Mouse (Mus musculus): Measurements from ENCODE around the gene Scn4b.
A peak's percentile ranks its signal among the peaks of the same experiment; 100 is the strongest.

The Scn4b gene

DNA sequence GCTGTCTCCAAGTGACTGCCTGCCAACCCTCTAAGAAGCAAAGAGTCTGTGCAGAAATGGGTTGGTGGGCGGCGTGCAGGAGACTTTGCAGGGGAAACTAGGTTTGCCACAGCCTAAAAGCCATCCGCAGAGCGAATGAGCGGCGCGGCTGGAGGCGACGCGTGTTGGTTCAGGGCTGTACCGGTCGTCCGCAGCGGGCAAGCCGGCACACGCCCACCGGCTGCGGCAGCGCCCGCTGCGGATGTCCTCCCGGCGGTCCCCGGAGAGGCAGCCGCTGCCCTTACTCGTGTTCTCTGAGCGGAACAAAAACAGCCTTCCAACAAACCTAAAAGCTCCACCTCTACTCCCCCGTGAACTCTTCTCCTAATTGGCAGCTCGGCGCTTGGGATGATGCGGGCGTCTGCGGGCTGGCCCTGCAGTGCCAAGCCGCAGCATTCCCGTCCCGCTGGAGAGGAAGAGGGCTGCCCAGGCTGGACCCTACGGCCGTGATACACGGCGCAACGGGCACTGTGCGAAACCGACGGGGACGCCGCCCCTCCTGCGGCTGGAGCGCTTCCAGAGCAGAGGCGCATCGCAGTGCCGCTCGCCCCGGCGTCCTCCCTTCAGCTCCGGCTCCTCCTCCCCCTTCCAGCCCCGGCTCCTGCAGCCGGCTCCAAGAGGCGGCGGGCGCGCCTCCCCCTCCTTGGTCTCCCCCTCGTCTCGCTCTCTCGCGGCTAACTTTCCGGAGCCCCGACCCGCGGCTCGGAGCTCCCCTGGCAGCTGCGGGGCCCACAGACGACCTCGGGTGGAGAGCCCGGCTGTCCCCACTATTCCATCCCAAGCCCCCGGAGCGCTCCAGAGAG is at the start of gene Scn4b:
TSS of gene Scn4b (plus strand) at position 205 of the 842 bp plus-strand sequence.
- DNase-seq (ENCODE audit: low spot score in 2 of 2), result no peak

DNA sequence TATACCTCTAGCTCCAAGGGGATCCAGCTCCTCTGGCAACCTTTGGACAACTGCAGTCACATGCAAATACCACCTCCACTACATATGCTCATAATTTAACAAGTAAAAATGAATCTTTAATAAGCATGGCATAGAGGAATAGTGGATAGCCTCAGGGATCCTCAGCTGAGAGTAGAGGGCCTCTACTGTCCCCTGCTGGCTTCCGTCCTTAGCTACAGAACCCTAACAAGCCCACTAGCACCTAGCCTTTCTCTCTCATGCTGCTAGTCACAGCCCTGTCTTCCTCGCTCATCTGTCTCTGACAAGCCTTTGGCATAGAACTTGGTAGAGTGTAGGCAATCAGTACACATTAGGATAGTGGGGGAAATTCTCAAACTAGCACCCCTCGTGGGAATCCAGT is 47.4 kb upstream of the Scn4b start:
- DNase-seq (ENCODE audit: low spot score in 2 of 2), result no peak

DNA sequence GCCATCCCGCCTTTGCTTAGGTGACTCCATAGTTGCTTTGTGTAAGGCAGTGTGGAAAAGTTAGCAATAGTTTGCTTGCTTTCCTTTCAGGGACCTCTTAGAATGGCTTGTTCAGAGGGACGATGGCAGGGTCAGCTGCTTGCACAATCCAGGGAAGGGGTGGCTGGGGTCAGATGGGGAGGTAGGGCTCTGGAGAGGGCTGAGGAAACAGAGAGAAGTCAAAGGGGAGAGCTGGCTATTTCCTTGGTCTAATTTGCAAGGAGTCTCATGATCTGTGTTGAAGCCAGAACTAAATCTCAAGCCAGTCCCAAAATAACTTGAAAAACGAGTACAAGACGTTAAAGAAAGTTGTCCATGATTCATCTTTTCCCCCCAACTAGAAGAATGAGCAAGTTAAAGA is 45.6 kb upstream of the Scn4b start:
- no peak for DNase-seq (ENCODE audit: low spot score in 2 of 2)

DNA sequence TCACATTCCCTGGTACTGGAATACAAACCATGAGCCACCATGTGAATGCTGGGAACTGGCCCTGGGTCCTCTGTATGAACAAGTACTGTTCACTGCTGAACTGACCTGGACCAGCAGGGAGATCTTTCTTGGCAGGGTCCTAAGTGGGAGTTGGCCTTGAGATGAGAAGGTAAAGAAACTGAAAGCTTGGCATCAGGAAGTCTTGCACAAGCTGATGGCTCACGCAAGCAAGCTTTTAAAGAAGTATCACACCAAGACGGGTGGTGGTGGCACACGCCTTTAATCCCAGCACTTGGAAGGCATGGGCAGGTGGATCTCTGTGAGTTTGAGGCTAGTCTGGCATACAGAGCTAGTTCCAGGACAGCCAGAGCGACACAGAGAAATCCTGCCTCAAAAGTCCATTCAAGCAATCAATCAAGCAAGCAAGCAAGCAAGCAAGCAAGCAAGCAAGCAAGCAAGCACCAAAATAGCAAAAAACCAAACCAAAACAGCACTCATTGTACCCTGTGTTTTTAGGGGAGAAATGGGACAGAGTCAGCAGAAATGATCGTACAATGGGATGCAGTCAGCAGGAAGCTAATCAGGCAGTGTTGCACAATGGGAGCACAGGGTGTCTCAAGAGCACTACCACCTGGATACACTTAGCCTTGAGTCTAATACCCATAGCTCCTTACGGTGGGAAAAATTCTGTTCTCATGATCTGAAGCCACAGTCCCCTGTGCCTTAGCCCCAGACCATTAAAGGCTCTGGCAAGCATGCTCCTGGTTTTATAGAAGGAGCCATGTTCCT is 42.9 kb upstream of the Scn4b start:
- DNase-seq (ENCODE audit: low spot score in 2 of 2), result no peak

DNA sequence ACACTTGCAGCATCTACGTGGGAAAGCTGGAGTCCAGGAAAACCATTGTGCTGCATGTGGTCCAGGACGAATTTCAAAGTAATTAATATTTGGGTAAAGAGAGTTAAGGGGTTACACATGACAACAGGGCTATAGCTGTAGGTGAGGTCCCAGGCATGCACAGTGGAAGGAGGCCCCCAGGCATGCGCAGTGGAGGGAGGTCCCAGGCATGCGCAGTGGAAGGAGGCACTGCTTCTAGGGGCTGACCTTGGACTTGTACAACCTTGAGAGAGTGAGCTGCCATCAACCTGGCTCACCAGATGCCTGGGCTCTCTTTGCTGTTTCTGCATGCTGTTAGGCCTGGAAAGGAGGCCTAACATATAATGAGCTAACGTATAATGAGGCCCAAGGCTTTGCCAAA is 40.3 kb upstream of the Scn4b start:
- DNase-seq (ENCODE audit: low spot score in 2 of 2), result no peak

DNA sequence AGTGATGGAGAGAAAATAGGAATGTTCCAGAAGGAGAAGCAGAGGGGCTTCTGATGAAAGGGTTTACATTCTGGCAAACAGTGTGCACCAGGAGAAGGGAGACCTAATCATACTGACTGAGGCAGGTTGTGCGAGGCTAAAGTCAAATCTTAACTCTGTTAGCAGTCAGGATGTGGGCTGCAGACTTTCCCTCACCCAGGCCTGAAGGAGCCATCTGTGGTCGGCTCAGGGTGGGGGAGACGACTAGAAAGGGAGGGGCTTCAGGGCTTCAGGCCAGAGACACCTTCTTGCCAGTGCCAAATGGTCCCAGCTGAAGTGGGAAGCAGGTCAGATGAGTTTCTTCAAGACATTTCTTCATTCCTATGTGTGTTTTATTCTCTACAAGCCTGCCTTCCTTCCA is 39.8 kb upstream of the Scn4b start:
- no peak for DNase-seq (ENCODE audit: low spot score in 2 of 2)

DNA sequence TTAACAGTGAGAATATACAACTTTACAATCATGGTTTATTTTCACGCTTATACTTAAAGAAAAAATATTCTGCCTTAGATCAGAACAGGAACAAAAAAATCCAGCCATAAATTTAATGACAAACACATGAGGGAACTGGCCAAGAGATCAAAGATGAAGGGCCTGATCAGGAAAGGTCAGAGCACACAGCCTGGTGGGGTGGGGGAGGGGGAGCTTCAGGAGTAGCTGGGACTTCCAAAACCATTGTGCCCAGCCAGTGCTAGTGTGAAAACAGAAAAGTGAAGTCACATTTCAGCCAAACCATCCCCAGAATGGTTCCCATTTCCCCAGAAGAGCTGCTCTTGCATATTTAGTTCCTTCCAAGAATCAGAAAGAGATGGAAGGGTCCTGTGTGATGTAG is 35.7 kb upstream of the Scn4b start:
- no peak for DNase-seq (ENCODE audit: low spot score in 2 of 2)

DNA sequence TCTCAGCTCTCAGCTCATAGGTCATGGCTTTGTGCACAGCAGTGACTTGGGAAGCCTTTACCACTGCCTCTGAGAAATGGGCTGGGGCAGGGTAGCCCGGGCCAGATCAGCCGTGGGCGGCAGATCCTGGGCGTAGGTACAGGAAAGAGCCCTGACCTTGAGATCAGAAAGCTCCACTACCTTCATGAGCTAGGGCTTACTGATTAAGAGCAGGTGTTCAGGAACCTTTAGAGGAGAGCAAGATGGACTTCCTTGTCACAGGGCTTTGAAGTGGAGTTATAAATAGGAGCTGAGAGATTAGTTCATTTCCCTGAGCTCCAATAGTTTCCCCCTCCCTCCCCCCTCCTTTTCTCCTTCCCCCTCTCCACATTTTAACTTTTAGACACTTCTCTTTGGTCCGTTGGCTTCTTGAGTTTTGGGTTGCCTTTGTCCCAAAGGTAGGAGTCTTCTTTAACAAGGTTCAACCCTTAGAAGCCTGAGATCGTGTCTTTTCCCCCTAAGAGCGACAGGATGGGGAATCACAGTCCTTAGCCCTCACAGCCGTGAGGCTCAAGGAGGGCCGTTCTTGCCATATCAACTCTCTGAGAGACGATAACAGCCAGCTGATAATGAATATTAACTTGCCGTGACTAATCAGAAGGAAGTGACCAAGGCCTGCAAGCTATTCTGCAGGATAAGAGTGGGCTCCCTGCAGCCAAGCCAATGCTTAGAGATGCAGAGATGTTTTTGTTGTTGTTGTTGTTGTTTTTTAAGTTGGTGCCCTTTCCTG is 34.8 kb upstream of the Scn4b start:
- no peak for DNase-seq (ENCODE audit: low spot score in 2 of 2)

DNA sequence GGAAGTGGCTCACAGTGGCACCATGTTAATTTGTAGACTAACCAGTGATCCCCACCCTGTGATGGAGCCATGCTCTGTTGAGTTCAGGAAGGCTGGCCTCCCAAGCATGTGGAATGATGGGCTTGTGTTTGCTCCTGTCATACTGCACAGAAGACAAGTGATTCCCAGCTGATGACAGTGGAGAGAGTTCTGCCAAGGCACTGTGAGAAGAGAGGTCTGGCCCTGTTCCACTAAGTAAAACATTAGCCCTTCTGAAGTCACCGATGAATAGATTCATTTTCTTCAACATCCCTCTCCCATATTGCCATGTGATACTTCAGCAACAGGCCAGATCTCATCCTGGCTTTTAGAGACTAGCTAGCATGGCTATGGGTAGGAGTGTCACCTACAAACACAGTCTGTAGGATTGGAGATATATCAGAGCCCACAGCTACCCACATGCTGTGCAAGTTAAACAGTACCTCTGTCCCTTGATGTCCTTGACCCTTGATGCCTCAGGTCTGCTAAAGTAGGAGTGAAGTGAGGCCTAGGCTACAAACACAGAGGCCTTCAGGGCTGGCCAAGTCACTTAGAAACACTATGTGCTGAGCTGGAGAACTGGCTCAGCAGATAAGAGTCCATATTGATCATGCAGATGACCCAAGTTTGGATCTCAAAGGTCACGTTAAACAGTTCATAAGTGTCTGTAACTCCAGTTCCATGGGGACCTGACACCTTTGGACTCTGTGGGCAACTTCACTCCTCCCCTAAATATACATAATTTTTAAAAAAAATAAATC is 32.4 kb upstream of the Scn4b start:
- DNase-seq (ENCODE audit: low spot score in 2 of 2), result no peak

DNA sequence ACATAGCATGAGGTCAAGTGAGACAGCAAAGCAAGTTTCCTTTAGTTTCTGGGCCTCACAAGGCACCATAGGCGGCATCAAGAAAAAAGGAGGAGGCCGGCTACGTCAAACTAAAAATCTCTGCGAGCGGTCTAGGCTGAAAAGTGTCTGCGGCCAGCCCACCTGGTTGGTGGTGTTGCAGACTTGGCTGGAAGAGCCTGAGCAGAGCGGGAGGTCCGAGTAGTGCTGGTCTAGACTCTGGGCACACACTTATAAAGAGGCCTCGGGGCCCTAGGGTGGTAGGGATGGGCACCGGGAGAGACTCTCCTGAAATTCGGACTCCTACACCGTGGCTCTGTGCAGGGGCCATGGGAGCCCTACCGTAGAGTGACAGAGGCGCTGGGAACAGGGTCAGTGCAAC is 22.5 kb upstream of the Scn4b start:
- DNase-seq (ENCODE audit: low spot score in 2 of 2), result no peak

DNA sequence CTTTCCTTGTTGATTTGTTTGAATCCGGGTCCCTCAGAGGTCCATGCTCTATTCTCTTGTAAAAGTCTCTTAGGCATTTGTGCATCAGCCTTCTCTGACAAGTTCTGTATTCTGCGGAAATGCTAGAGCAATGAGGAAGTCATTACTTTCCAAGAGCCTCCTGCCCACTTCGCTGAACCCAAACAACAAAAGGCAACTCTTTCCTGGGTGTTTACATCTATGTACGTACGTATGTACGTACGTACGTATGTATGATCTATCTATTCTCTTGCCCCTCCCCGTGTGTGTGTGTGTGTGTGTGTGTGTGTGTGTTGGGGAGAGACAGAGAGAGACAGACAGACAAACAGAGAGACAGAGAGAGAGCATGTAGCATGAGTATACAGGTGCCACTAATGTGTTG is 21.4 kb upstream of the Scn4b start:
- DNase-seq (ENCODE audit: low spot score in 2 of 2), result no peak

DNA sequence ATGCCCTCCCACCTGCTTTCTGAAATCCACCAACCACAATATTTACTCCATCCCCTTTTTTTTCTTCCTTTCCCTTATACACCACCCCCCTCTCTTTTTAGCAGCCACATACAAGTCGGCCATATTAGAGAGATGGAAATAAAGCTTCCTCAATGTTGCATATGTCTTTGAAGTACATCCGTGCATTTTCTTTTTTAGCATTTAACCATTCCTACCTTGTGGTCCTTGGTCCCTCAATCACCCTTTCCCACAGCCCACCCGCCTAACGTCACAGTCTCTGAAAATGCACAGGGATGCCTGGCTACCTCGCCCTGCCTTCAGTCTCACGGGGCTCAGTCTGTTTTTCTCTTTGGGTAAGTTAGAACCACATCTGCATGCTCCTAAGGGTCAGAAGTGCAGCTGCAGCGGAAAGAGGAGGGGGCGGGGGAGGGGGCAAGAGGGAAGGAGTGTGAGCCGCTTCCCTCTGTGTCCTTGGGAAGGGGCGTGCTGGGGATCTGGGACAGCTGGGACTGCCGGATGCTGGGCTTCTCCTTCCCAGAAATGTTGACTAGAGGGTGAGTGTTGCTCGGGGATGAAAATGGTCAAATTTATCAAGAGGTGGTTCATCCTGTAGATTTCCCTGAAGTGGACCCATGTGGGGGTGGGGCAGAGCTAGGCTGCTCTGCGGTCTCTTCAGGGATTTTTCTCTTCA is 20.3 kb upstream of the Scn4b start, which contains the start of gene Scn2b:
TSS of gene Scn2b (plus strand) at position 42 of the 691 bp plus-strand sequence.
- DNase-seq (ENCODE audit: low spot score in 2 of 2), result no peak

DNA sequence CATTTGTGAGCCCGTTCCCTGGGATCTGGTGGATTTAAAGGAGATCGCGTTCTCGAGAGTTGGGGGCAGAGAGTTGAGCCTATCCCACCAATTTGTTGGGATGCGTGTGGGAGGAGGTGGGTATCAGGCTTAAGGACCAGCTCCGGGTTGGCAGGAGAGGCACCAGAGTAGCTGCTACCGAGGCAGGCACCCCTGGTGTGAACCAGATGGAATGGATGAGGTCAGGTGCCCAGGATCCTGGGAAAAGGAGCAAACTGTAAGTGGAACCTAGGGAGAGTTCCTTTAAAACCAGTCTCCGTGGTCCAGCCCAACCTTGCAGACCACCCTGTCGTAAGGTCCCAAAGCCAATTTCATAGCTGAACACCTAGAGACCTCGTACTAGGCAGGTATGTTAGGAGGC is 19.6 kb upstream of the Scn4b start:
- DNase-seq (ENCODE audit: low spot score in 2 of 2), result no peak

DNA sequence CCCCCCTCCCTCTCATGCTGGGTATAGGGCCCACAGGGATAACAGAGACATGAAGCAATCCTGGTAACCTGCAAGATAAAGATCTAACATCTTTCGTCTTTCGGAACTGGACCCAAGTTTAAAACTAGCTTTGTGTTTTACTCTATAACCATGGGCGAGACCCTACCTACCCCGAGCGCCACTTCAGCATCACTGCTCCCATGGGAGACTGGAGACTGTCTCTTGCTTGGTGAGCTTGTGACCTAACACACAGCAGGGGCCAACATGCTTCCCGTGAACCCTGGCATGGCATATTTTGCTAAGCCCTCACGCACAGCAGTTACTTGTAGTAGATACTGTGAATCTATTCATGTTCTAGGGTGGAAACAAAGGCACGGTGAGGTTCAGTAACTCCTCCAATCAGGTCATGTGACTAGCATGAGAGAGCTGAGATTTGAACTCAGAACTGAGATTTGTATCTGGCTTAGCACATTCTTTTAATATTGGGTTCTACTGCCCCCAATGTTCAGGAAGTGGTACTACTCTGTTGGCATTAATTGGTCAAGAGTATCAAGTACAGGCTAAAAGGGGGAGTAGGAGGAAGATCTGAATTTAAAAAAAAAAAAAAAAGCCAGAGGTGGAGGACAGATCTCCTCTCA is 18.8 kb upstream of the Scn4b start:
- DNase-seq (ENCODE audit: low spot score in 2 of 2), result no peak

DNA sequence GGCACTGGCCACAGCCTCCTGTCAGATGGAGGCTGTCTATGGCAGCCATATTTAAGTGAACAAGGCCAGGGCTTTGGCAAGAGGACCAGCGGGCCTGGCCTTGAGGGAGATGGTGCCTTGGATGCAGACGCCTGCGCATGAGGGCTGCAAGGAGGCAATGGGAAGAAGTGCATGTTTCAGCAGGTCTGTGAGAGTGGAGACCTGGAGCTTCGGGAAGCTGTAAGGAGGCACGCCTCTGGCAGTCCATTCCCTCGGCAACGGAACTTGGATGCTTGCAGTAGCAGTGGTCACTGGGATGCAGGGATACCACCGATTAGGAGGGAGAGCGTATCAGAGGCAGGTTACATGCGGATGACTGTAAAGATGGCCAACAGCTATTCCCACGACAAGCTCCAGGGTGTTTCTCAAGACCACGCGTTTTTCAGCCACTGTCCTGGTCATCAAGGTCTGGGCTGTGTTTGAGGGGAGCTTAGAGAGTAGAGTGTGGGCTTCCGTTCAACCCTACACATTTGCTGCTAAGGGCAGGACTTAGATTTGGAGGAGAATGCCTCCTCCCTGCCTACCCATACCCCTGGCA is 18.2 kb upstream of the Scn4b start:
- DNase-seq (ENCODE audit: low spot score in 2 of 2), result no peak

DNA sequence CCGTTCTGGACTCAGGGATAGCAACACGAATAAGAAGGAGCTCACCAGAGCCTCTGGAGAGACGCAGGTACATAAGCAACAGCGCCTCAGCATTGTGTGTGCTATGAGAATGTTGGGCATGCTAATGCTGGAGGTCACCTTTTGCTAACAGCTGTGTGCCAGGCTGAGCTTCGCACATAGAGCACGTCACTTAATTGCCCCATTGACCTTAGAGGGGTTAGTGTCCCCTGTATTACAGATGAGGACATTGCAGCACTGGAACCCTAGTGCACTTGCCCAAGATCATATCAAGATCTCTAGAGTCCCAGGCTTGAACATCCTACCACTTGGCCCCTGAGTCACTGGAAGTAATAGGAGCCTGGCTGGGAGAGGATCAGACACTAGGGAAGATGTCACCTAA is 17.6 kb upstream of the Scn4b start:
- DNase-seq (ENCODE audit: low spot score in 2 of 2), result no peak

DNA sequence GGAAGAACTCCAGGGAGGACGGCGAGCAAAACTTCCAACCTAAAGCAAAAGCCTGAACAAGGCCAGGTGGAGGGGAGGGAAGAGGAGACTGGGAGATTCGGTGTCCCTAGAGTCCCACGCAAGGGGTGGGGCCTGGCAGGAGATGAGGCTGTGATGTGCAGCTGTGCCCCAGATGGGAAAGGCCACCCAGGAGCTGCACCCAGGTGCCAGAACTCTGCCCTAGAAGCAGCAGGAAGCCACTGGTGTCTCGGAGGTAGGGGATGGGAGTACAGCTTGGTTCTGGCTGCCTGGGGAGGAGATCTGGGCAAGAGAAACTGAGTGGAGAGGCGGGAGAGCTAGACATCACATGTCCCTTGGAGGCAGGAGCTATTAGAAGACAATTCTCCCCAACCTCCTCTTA is 17.2 kb upstream of the Scn4b start:
- DNase-seq (ENCODE audit: low spot score in 2 of 2), result no peak

DNA sequence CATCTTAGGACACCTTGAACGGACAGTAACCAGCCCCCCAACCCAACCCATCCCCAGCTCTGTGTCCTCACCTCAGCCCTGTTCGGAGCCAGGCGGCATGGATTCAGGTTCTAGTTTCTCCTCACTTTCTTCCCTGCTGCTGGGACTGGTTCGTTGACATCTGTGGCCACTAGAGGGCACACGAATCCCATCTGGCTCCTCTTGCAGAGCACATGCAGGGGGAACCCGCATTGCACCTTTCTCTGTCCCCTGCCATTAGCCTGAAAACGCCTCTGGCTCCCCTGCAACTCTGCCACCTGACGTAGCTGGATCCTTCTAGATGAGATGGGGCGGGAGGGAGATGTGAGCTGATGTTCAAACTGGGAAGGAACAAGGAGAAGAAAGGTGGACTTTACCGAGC is 16.4 kb upstream of the Scn4b start:
- peak; percentile 57 to 68 for DNase-seq (ENCODE audit: low spot score in 2 of 2)

DNA sequence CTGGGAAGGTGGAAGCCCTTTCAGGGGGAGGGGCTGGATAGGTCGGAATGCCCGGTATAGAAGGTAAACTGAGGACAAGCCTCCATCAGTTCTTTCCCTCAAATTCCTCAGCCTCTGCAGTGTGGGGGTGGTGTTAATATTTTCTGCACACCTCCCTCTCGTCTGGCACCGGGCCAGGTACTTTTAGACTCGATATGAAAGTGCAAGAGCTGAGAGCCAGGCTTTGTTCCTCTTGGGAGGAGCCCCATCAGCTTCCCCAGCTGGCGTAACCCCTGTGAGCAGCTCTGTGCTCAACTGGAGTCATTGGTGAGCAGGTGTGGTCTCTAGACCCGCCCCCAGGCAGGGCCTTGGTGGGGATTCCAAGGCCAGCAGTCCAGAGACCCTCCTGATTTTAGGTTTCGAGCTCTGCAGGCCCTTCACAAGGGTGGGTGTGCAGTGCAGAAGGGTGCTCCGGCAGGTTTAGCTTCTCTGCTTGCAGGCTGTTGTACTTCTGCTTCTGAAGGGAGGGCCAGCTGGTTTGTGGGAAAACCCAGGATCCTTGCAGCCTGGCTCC is 15.9 kb upstream of the Scn4b start:
- peak; percentile 29 to 54 for DNase-seq (ENCODE audit: low spot score in 2 of 2)

DNA sequence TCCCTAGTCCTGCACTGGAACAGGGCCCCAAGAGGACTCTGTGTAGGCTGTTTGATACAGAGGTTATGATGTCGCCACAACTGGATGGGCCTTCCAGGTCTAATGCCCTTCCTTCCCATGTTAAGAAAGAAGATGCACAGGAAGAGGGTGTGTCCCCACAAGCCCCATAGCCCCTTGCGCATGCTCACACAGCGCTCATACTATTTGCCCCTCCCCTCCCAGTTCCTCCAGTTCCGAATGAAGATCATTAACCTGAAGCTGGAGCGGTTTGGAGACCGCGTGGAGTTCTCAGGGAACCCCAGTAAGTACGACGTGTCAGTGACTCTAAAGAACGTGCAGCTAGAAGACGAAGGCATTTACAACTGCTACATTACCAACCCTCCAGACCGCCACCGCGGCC is 13.0 kb upstream of the Scn4b start:
- no peak for DNase-seq (ENCODE audit: low spot score in 2 of 2)
